Mouse (Mus musculus): ENCODE results near the gene Cyp1a1.
A peak's percentile ranks its signal among the peaks of the same experiment; 100 is the strongest.

Gene Cyp1a1

GRCm38 (mm10) chr9:57655749-57656148 is 32.0 kb upstream of the Cyp1a1 start:
- peak; percentile 97 to 98 for DNase-seq (ENCODE audit: low spot score in 2 of 2)

GRCm38 (mm10) chr9:57656631-57657350 is 30.9 kb upstream of the Cyp1a1 start:
- no peak for DNase-seq (ENCODE audit: low spot score in 2 of 2)

- no peak for DNase-seq (ENCODE audit: low spot score in 2 of 2)
These were observed 29.9 kb upstream of the Cyp1a1 start for GRCm38 (mm10) chr9:57657843-57658242.

- DNase-seq (ENCODE audit: low spot score in 2 of 2), result no peak
These were observed 28.8 kb upstream of the Cyp1a1 start for GRCm38 (mm10) chr9:57658970-57659369.

- peak; percentile 49 to 66 for DNase-seq (ENCODE audit: low spot score in 2 of 2)
These were observed 28.0 kb upstream of the Cyp1a1 start for GRCm38 (mm10) chr9:57659774-57660173.

- DNase-seq (ENCODE audit: low spot score in 2 of 2), result no peak
These were observed 27.2 kb upstream of the Cyp1a1 start for GRCm38 (mm10) chr9:57660501-57660900.

GRCm38 (mm10) chr9:57661552-57661951 is 26.2 kb upstream of the Cyp1a1 start:
- no peak for DNase-seq (ENCODE audit: low spot score in 2 of 2)

- DNase-seq (ENCODE audit: low spot score in 2 of 2), result no peak
These were observed 23.1 kb upstream of the Cyp1a1 start for GRCm38 (mm10) chr9:57664616-57665015.

GRCm38 (mm10) chr9:57666536-57666935 is 21.2 kb upstream of the Cyp1a1 start:
- DNase-seq (ENCODE audit: low spot score in 2 of 2), result no peak

- no peak for DNase-seq (ENCODE audit: low spot score in 2 of 2)
These were observed 20.6 kb upstream of the Cyp1a1 start for GRCm38 (mm10) chr9:57667136-57667535.

GRCm38 (mm10) chr9:57667817-57668216 is 19.9 kb upstream of the Cyp1a1 start:
- DNase-seq (ENCODE audit: low spot score in 2 of 2), result no peak

GRCm38 (mm10) chr9:57668277-57668676 is 19.5 kb upstream of the Cyp1a1 start:
- DNase-seq (ENCODE audit: low spot score in 2 of 2), result no peak

GRCm38 (mm10) chr9:57669566-57669965 is 18.2 kb upstream of the Cyp1a1 start:
- DNase-seq (ENCODE audit: low spot score in 2 of 2), result no peak

GRCm38 (mm10) chr9:57671037-57671436 is 16.7 kb upstream of the Cyp1a1 start:
- DNase-seq (ENCODE audit: low spot score in 2 of 2), result no peak

- DNase-seq (ENCODE audit: low spot score in 2 of 2), result no peak
These were observed 16.2 kb upstream of the Cyp1a1 start for GRCm38 (mm10) chr9:57671500-57671899.

GRCm38 (mm10) chr9:57681411-57681810 is 6.3 kb upstream of the Cyp1a1 start:
- no peak for DNase-seq (ENCODE audit: low spot score in 2 of 2)

- no peak for DNase-seq (ENCODE audit: low spot score in 2 of 2)
These were observed 4.2 kb upstream of the Cyp1a1 start, which contains the start of gene Cyp1a2 for GRCm38 (mm10) chr9:57683520-57683919. Gene Cyp1a2, minus strand, starts transcription at chr9:57683703.

GRCm38 (mm10) chr9:57686011-57686410 is 1.7 kb upstream of the Cyp1a1 start:
- no peak for DNase-seq (ENCODE audit: low spot score in 2 of 2)

GRCm38 (mm10) chr9:57688158-57688557 is 430 bp downstream of the Cyp1a1 start:
- DNase-seq (ENCODE audit: low spot score in 2 of 2), result no peak

GRCm38 (mm10) chr9:57688606-57689005 is 878 bp downstream of the Cyp1a1 start:
- no peak for DNase-seq (ENCODE audit: low spot score in 2 of 2)

GRCm38 (mm10) chr9:57694108-57694507 is 6.4 kb downstream of the Cyp1a1 start:
- DNase-seq (ENCODE audit: low spot score in 2 of 2), result no peak

- DNase-seq (ENCODE audit: low spot score in 2 of 2), result peak; percentile 35 to 41
These were observed 8.9 kb downstream of the Cyp1a1 start for GRCm38 (mm10) chr9:57696380-57697285.

GRCm38 (mm10) chr9:57697380-57697779 is 9.7 kb downstream of the Cyp1a1 start:
- DNase-seq (ENCODE audit: low spot score in 2 of 2), result no peak

Measured in cerebellum, postnatal 4 days (tissue).